Mouse (Mus musculus): ENCODE measurements around the gene Mturn.

Mturn gene

DNA sequence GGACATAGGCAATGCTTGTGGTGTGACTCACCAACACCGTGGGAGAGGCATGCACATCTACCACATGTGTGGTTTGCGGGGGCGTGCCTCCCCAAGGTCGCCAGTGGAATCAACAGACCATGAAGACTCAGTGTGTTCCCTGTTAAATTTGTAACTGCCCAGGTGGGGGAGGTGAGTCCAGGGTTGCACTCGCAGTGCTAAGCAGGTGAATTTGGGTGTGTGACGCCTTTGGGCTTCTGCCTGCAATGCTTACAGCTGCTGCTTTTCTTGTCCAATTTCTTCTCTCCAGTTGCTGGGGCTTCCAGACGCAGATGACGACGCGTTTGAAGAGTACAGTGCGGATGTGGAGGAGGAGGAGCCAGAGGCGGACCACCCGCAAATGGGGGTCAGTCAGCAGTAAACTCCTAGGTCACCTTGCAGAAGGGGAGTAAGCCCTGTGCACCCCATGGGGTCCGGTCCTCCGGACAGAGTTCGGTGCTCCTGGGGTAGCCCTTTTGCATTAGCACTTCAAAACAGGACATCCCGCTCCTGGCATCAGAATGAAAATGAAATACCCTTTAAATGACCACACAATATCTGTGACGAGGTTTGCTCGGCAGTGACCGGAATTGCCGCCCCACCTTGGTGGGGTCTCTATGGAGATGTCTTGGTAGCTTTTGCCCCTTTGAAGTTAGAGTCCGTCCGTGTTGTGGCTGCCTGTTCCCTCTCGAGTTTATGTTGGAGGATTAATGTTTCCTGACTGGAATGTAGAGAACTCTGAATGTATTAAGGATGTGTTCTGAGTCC, 17.5 kb downstream of the Mturn start:
- DNase-seq (ENCODE audit: low read depth, low spot score) = no peak

DNA sequence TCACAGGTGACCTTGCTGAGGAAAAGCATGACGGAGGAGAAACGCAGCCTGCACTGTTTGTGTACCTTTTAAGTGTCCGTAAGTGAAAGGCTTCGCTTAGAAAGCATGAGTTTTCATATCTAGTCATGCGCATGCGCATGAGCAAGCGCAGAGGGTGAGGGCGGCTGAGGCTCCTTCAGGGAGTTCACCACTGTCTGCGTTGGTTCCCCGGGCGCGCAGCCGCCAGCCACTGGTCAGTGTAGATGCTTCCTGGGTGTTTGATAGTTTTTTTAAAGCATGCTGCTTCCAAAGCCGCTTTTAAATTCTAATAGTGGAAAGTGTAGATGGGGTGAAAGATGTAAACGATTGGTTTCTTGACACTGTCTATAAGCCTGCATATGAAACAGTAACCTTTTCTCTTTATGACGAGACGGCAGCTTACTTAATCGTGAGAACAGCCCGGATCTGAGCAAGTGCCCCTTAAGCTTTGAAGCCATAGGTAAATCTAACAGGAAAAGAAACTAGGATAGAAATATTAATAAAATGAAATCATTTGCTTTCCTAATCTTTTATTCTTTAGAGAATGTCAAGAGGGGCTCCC, 18.1 kb downstream of the Mturn start:
- no peak for DNase-seq (ENCODE audit: low read depth, low spot score)

DNA sequence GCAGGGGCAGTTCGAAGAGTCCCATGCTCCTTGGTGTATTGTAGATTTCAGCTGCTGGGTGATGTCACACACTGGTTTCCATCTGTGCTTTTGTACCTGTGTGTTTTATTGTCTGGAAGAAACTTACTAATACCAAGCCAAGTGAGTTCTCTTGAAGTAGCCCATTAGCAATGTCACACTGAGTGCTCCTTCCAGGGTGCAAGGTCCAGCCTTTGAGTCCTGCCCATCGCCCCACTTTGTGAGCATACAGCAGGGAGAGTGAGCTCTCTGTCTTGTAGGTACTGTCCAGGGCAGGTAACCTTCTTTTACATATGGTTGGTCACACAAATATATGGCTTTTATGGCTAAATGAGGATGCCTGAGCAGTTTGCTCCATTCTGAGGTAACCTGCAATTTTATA, 19.1 kb downstream of the Mturn start:
- no peak for DNase-seq (ENCODE audit: low read depth, low spot score)

DNA sequence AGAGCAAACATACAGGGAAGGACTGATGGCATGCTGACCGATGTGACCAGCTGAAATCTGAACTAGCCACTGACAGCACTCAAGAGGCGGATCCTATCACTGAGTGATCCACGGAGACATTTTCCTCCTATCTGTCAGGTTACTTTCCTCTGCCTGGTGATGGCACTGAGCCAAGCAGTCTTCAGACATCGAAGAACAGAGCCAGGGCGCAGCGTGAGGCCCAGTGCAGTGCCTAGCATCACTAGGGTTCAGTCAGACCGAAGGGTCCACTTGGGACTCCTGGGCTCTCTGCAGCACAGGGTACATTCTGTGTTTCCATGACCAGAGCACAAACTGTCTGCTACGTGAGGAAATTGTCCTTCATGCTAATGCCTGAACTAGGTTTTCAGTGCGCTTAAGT, 20.5 kb downstream of the Mturn start:
- DNase-seq (ENCODE audit: low read depth, low spot score) = no peak

DNA sequence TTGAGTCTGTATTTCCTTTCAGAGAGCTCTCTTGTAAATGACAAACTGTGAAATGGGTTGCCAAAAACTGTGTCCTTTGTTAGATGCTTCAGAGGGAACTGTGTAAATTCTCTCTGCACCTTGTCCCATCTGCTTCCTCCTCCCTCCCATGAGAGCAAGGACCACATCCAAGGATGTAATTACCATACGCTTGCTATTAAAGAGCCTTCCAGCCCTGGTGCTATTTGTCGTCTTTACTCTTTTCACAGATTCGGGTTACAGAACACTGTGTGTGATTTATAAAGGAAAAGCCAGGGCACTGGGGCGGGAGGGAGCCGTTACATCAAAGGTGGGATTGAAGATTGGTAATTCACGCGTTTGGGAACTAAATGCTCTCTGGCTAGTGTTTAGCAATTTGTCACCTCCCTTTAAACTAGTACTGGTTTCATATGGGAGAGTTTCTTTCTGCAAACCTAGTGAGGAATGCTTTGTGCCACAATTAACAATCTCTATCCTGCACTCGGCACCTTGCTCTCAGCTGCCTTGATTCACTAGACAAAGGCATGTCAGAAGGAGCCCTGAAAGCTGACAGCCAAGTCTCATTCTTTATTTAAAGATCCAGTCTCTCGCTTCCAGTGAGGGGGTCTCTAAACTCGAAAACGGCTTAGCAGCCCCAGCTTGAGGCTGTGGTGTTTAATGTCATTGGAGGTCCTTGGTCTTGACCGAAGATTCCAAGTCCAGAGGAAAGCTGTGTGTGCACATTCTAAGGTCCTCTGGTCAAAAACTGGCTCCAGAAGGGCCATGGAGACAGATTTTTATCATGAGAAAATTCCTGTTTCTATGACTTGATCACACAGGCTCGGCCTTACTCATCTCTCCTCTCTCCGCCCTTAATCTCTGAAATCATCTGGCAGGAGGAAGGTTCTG, 22.5 kb downstream of the Mturn start:
- DNase-seq (ENCODE audit: low read depth, low spot score) = no peak

DNA sequence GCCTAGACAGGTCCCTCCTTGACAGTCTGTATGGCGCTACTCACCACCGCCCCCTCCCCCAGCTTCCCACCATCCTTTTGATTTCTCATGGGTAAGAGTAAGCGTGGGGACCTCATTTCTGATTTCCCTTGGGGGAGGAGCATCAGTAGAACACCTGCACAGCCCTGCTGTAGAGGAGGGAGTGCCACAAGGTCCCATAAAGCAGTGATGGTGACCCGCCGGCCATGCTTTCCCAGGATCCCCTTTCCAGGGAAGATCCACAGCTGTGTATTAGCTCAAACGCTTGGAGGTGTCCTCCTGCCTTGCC, 23.1 kb downstream of the Mturn start:
- no peak for DNase-seq (ENCODE audit: low read depth, low spot score)

DNA sequence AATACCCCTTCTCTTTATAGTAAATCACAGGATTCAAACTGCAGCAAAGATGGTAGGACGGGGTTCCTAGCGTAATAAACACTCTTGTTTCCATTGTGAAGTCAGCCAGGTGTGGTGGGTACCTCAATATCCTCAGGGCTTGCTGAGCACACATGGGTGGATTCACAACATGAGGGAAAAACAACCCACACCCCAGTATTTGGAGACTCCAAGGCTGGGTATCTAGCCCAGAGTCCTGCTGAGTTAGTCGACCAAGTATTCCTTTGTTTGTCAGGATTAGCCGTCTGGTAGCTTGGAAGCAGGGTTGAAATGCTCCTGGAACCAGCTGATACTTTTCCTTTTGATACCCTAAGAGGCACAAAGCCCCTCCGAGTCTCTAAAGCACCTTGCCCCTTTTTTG, 23.4 kb downstream of the Mturn start:
- no peak for DNase-seq (ENCODE audit: low read depth, low spot score)

DNA sequence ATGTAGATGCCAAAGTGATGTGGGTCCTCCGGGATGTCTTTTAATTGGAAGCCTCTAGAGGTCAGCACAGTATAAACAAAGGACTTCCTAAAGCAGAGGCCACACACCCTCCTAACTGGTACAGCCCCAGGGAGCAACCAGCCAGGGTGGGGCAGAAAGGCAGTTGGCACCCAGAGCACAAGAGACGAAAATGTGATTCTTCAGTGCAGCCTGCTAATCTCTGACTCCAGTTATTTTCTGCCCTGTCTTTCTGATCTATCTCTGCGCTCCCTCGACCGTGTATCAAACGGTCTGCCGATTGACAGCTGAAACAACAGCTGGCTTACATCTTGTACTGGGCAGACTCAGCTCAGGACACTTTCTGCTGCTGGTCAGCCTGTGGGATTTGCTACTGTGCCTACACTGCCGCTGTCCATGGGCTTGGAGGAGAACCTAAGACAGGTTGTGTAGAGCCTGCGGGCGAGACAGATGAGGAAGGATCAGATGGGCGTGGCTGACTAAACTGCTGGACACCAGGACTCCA, 24.0 kb downstream of the Mturn start:
- DNase-seq (ENCODE audit: low read depth, low spot score) = no peak

DNA sequence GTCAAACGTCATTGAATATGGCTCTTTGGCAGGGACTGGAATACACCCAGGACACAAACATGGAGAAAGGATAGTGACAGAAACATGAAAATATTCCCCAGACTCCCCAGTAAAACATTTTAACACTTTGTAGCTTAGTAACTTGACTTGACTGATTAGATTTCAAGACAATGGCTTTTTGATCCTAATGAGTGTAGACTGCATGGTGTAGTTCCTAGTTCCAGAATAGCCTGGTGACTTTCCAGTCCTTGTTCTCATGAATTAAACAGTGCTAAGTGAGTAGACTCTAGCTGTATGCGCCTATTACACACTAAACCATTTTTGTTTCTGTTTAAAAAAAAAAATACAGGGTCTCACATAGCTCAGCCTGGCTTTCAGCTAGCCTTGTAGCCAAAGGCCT, 24.7 kb downstream of the Mturn start:
- no peak for DNase-seq (ENCODE audit: low read depth, low spot score)

DNA sequence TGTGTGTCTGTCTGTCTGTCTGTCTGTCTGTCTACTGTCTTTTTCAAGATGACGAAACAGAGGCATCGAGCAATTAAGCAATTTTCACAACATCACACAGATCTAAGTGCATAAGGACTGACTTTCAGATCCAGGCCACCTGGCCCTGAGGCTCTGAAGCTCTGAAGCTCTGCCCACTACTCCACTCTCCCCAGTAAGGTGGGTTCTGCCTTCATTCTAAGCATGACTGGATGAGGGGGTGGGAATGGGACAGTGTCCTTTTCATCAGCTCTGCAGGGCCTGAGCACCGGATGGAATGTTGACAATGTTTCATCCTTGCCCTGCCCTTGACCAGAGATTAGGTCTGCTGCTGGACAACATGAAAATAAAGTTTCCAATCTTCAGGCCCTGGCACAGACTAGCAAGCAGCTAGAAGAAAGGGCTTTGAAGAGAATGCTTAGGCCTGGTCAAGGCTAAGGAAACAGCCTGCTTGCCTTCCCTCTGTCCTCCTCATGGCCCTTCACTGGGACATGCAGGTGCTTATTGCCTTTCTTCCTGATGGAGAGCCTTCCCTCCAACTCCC, 25.3 kb downstream of the Mturn start:
- no peak for DNase-seq (ENCODE audit: low read depth, low spot score)

DNA sequence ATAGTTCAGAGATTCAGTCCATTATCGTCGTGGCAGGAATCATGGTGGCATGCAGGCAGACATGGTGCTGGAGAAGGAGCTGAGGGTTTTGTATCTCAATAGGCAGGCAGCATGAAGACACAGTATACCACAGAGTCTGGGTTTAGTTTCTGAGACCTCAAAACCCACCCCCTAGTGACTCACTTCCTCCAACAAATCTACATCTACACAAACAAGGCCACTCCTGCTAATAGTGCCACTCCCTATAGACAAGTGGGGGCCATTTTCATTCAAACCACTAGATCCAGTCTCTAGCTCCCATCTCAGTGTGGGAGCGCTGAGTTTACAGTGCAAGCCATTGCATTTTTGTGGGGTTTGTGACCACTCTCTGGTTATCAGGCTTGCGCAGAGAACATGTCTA, 27.2 kb downstream of the Mturn start:
- DNase-seq (ENCODE audit: low read depth, low spot score) = no peak

DNA sequence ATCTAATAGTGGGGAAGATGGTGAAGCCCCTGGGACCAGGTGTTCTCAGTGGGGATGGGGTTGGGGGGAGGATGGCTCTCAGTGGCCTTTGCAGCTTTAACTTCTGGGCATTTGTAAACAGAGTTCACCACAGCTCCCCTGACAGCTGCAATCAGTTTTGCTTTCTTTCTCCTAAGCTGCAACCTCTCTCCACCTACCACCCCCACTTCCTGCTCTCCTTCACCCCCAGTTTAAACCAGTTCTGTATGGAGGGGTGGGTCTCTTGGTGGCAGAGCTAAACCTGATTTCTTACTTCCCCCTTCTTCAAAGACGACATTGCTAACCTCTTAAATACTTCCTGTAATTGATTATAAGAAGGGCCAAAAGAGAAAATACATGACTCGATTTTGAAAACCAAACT, 34.3 kb downstream of the Mturn start:
- no peak for DNase-seq (ENCODE audit: low read depth, low spot score)

DNA sequence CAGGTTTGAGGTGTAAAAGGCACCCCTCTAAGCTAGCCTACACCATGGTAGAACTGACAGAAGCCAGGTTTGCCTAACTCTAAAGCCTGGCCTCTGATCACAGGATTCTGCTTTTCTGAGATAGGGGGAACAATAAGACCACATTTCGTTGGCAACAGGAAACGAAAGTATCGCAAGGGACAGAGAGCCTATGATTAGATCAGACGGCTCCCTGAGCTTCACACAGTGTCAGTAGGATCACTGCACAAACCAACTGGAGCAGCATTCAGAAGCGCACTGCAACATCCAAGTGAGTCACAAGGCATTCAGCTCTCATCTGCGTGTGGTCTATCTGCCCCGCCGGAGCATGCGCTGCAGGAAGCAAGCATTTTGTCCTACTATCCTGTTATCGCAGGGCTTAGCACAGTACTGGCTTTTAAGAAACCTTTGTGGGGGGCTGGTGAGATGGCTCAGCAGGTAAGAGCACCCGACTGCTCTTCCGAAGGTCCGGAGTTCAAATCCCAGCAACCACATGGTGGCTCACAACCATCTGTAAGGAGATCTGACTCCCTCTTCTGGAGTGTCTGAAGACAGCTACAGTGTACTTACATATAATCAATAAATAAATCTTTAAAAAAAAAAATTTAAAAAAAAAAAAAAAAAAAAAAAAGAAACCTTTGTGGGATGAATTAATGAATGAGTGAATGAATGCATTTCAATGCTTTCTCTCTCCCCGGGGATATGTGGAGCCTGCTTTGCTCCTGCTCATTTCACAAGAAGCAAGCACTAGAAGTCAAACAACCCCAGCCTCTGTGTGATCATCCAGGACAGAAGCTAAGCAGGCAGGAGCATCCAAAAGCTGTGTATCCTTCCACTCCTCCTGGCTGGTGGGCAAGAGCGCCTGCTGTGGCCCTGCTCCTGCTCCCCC, 37.6 kb downstream of the Mturn start:
- DNase-seq (ENCODE audit: low read depth, low spot score) = no peak

DNA sequence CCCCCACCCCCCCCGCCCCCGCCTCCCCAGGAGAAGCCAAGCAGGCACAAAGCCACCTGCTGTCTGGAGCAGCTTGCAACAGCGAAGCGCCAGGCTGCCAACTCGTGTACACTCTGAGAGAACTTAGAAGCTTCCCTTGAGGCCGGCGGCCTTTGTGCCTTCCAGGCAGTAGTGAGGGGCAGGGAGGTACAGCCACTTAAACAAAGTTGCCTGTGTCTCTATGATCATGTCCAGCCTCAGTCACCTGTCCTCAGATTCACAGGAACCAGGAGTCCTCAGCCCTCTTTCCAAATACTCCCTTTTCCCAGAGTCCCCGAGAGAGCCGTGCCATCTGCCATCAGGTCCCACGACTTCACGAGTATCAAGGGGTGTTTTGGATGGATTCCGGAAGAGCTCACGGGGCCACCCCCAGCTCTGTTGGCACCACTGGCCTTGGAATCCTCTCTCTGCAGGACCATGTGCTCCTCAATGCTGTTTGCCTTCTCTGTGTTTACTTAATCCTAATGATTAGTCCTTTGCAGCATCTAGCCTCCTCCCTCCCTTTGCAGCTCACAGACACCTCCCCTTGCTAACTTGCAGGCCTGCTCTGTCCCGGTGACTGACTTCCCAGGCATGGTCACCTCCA, 38.4 kb downstream of the Mturn start:
- DNase-seq (ENCODE audit: low read depth, low spot score) = no peak

DNA sequence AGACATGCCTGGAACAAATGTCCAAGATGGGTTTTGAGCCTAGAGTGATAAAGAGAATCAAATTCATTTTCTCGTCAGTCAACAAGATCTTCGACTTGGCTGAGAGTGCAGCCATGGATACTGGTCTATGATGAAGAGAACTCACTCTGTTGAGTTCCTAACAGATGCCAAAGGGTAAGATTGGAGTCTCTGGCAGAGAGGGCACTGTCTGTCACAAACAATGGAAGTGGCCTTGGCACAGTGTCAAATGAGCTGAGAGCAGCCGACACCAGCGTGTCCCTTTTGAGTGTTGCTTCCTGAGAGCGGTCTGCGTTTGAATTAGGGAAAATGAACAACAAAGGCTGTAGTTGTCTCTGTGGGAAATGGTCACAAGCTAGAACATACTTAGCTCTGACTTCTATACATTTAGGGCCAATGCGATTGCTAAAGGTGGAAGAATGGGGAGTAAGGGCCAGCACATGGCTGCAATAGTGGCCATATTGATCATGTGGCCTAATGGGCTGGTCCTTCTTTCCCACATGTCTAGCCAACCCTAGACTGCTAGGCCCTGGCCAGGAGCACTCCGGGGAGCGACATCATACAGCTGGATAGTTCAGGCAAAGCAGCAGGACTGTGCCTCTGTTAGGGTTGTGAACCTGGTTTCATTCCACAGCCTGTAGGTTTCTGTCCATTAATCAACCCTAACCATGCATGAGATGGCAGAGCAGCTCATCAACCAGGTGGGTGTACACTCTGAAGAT, 39.3 kb downstream of the Mturn start:
- no peak for DNase-seq (ENCODE audit: low read depth, low spot score)

DNA sequence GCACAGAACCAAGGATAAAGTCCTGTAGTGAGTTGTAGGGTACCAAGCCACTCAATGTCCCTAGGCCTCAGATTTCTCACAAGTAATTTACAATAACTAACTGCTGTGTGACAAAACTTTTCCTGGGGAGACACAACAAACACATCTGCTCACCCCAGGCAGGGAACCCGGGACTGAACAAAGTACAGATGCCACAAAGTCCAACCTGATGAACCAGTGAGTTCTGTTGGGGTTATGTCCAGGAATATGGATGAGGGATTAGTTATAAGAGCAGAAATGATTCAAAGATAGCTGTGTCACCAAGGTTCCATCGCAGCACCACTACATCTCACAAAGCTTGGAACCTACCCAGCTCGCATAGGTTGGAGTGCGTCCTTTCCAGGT, 39.8 kb downstream of the Mturn start:
- no peak for DNase-seq (ENCODE audit: low read depth, low spot score)

DNA sequence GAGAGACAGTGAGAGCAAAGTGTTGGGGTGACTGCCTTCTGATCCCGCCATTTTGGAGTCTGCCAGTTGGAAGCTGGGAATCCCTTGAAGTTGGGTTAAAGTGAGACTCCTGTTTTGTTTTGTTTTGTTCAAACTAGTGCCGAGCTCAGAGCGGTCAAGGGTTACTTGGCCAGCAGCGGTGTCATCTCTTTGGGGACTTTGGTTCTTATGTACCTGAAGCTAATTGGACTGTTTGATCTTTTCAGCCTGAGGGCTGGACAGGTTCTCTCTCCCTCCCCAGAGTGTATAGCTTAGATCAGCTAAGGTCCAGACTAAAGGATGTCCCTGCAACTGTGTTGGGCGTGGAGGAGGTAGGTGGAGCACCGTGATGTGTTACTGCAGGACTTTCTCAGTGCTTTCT, 44.9 kb downstream of the Mturn start:
- DNase-seq (ENCODE audit: low read depth, low spot score) = no peak

DNA sequence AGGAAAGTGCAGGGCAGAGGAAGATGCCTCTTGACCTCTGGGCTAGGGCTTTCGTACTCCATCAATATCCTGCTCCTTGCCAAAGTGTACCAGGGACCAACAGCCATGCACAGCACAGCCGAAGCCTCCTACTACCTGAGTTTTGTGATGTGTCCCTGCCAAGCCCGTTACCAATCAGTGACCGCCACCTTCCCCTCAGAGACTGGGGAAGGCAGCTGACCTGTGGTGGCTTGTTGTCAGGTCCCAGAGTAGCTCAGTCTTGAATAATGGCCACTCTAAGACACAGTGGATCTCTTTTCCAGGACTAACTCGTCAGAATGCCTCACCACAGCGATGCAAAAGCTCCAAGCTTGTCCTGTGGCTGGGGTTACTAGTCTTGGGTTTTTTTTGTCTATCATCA, 45.4 kb downstream of the Mturn start:
- DNase-seq (ENCODE audit: low read depth, low spot score) = no peak

DNA sequence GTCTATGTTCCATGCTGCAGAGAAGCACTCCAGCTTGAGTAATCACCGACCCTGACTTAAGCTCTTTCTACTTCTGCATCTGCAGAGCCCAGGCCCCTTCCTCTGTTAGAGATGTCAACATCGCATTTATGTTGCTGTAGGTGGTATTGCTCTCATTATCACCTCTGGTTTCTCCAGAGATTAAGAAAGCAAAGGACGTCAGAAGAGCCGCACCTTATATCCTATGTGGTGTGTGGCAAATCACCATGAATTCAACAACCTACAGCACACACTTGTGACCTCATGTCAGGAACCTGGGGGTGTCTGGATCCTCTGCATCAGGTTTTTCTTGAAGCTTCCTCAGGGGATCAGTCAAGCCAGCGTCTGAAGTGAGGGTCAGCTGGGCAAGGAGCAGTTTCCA, 46.0 kb downstream of the Mturn start:
- no peak for DNase-seq (ENCODE audit: low read depth, low spot score)

DNA sequence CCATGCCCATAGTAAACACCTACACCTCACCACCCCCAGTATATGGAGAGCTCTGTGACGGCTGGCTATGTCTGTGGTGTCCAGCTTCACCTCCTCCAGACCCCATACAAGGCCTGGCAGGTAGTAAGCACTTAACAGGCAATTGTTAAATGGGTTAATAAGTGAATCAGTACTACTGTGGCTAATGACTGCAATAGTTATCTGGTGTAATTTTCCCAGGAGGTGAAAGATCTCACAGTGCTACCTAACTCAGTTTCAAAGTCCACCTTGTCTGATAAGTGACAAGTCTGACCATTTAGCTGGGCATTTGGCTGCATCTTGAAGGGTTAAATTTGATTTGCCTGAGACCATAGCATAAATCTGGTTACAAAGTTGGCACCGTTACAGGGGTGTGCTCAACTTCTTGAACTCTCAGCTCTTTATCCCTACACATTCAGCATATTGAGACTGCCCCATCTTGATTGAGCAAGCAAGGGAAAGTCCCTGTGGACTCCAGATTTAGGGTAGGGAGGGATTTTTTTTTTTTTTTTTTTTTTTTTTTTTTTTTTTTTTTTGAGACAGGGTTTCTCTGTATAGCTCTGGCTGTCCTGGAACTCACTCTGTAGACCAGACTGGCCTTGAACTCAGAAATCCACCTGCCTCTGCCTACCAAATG, 48.2 kb downstream of the Mturn start:
- no peak for DNase-seq (ENCODE audit: low read depth, low spot score)
